Mouse (Mus musculus): Measurements from ENCODE around the gene Trim7. TPM values are rescaled to one million over a fixed set of nuclear protein-coding genes. Genes with fewer than 3 reads are reported as not detected.
A peak's percentile ranks its signal among the peaks of the same experiment; 100 is the strongest.
"Not testable (repeated sequence)": the region's sequence is repeated elsewhere in the genome, so short reads cannot be mapped to it uniquely, and the experiment has no call there.

Gene Trim7
- total RNA-seq, 2 experiments from 2014 or later = 48.2 to 49.7 TPM

DNA sequence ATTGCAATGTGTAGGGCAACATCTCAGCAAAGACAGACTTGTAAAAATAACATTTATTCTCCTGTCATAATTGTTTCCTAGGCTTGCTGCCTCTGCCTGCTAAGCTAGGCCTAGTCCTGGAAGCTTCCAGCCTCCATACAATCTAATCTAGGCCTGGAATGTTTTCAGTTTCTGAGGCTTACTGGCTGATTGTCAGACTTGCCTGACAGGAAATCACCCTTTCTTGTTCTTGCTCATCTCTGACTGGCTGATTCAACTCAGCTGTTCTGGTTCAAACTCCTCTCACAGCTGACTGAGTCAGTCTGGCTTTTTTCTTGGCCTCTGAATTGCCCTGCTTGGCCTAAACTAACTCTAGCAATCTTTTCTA, 5.6 kb upstream of the Trim7 start:
- no peak for DNase-seq
- intact Hi-C loops (cut with DNase I) = no loop called here

DNA sequence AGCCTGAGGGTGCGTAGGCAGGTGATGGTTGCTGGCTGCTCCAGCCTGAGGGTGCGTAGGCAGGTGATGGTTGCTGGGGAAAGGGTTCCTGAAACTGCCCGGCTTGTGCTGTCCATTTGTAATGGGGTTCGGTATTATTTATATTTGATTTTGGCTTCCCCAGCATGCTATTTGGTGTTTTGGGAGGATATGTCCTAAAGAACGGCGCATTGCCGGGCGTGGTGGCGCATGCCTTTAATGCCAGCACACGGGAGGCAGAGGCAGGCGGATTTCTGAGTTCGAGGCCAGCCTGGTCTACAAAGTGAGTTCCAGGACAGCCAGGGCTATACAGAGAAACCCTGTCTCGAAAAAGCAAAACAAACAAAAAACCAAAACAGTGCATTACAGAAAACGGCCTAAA, 4.6 kb upstream of the Trim7 start:
- intact Hi-C loops (cut with DNase I); DNase-seq: not testable (repeated sequence)

DNA sequence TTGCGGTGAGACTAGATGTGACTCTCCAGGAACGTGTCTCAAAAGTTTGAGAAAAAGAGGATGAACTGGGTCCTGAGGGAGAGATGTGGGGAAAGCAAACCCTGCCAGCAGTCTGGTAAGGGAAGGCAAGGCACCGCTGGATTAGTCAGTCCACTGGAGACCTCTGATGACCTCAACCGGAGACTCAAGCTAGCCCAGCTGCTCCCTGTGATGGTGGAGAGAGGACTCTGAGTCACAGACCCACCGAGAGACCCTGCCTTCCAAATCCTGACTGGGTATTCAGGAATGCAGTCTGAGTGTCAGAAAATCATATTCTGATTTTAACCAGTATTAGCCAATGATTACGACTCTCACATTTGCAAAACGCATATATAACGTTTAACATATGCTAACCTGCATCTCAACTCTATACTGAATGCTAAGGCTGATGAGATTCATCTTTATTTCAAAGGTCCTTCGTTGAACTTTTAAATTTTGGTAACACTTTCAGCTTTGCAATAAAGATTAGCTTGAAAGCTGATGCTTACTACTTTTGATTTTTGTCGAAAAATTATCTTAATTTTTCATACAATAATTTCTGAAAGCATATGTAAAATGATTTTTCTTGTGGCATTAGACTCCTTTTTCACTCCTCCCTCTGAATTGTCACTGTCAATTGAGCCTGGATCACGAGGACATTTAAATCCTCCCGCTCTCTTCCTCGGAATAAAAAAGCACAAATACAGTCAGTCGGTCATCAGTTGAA, 3.0 kb upstream of the Trim7 start:
- intact Hi-C loops (cut with DNase I) = no loop called here
- no peak for DNase-seq

DNA sequence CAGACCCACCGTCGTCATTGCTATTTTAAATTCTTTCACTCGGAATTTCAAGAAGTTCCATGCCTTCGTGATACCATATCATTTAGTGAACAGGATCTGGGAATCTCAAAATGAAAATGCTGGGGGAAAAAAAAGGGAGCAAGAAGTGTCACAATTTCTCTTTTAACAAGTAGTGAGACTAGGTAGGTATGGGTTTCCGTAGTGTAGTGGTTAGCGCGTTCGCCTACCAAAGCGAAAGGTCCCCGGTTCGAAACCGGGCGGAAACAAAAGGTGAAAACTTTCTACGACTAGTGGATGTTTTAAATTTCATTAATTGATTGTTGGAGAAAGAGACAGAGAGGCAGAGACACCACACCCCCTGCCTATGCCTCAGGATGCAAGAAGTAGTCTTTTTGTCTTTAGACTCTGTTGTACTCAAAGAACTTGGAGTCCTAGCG, 2.4 kb upstream of the Trim7 start:
- intact Hi-C loops (cut with DNase I) = no loop called here
- peak in 1 of 2 experiments; percentile 39 for DNase-seq

DNA sequence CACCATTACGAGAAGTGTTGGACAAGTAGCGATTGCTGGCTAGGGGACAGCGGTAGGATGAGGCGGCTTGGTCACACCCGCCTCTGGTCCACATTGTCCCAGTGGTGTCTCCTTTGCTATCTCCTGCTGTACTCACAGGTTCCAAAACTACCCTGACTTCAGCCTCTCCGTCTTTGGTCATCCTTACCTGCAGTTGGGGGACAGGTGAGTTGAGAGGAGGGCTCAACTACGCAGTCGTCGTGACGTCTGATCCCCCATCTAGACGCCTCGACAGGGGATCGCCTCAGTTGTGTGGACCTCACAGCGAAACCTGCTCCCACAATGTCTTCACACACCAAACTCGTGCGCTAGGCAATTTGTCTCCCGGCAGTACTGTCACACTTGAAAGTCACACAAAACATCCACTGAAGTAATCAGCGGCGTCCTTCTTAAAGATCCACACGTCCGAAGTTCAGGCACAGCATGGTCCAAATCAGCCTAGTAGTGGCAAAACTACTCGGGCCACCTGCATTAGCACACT, 1.6 kb upstream of the Trim7 start:
- intact Hi-C loops (cut with DNase I) = no loop called here

DNA sequence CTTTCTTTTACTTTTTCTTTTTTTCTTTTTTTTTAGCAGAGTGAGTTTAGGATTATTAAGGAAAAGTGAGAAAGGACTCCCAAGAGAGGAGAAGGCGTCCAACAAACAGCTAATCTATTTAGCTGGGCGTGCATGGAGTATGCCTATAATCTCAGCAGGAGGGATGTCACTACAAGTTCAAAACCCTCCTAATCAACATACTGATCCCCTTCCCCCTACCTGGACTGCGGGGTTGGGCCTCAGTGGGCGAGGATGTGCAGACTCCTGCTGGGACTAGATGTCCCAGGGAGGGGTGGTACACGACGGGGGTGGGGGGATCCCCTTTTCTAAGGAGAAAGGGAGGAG, 784 bp downstream of the Trim7 start:
- intact Hi-C loops (cut with DNase I) = no loop called here
- no peak for DNase-seq

More for the DNA sequence above, 1.6 kb upstream of the Trim7 start:
- DNase-seq = no peak

DNA sequence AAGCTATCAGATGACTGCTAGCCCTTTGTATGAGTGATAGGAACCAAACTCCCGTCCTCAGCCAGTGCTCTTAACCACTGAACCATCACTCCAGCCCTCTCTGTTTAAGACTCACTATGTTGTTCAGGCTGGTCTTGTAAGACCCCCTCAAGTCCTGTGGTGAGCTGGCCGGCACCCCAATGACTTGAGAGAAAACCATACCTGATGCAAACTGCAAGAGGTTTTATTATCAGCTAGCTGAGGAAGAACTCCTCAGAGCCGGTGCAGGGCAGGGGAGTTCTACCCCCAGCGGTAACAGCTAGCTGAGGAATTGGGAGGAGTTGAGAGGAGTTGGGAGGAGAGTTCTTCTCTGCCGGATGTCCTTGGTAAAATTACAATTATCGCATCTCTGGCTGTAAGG, 2.0 kb downstream of the Trim7 start:
- DNase-seq = no peak
- intact Hi-C loops (cut with DNase I) = no loop called here

DNA sequence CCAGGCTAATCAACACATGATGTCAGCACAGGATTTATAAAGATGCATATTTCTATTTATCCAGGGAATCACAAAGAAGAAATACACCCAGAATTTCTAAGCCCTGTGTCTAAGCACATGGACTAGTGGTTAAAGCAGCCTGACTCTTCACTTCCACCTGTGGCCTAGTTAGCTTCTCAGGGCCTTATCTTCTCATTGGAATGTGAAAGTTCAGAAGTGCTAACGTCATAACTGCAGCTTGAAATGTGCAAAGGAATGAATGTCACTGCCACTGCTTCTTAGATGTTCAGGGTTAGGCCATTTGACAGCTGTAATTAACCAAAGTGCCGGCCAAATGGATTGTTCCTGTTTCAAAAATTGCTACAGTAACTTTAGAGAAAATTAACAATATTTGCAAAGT, 4.3 kb downstream of the Trim7 start:
- intact Hi-C loops (cut with DNase I) = no loop called here

DNA sequence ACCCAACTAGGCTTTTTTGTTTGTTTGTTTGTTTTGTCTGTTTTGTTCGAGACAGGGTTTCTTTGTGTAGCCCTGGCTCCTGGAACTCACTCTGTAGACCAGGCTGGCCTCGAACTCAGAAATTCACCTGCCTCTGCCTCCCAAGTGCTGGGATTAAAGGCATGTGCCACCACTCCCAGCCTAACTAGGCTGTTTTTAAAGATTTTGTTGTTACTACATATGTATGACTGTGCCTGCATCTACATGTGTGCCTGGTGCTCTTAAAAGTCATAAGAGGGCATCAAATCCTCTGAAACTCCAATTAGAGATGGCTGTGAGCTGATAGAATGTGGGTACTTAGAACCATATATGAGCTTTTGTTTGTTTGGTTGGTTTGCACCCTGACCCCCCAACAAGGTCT, 5.3 kb downstream of the Trim7 start:
- intact Hi-C loops (cut with DNase I) = no loop called here
- no peak for DNase-seq

More for the DNA sequence above, 4.3 kb downstream of the Trim7 start:
- DNase-seq = no peak

DNA sequence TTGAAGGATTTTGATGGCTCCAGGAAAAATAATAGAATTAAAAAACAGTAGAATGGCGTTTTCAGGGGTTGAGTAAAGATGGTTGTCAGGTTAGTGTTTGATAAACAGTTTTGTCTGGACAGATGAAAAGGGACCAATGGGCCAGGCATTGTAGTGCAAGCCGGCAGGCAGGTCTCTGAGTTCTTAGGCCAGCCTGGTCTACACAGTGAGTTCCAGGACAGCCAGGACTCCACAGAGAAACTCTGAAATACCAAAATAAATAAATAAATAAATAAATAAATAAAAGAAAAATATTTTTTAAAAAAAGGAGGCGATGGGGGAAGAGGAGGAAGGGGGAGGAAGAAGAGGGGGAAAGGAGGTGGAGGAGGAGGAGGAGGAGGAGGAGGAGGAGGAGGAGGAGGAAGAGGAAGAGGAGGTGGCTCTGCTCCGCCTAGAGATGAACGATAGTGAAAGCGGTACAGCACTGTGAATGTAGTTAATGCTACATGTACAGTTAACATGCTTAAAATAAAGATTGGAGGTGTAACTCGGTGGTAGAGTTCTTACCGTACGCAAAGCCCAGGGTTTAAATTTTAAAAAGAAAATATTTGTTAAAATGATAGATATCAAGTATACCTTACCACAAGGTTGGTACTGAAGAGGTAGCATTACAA, 7.3 kb downstream of the Trim7 start:
- intact Hi-C loops (cut with DNase I) = loop anchor here (1.0 kb wide), 1 partner anchor 23 kb away; no protein-coding TSS in a partner anchor
- DNase-seq = no peak

DNA sequence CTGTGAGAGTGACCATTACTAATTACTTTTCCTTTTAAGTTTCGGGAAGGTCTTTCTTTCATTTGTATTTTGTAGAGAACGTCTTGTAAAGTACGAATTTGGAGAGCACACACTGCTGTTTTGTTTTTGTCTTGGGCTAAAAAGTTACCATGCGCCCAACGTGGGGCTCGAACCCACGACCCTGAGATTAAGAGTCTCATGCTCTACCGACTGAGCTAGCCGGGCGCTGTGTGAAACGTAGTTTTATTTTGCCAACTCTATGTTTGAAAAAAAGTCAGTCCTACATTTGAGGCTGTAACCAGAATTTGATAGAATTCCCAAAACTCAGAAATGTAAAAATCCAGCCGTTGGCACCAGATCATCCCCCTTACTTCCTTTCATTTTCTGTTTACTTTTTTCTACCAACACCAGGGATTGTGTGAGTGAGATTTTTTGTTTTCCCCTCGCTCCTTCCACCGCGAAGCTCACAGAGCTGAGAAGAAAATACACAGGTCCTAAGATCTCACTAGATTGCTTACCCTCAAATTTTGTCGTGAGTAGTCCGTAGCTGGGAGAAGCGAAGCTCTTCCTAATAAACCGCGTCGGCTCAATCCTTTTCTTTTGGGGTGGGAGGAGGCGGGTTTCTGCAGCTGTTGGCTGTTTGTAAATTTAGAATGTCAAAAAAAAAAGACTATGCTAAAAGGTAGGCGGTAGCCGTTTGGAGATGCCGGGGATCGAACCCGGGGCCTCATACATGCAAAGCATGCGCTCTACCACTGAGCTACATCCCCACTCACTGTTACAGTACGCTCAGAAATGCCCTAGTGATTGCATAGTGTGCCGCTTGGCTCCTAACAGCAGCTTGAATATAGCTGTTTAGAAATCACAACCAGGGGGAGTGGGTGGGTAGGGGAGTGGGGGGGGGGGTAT, 8.0 kb downstream of the Trim7 start:
- intact Hi-C loops (cut with DNase I) = loop anchor here (1.0 kb wide), 1 partner anchor 22 kb away; no protein-coding TSS in a partner anchor
- peak; percentile 85 to 93 for DNase-seq

DNA sequence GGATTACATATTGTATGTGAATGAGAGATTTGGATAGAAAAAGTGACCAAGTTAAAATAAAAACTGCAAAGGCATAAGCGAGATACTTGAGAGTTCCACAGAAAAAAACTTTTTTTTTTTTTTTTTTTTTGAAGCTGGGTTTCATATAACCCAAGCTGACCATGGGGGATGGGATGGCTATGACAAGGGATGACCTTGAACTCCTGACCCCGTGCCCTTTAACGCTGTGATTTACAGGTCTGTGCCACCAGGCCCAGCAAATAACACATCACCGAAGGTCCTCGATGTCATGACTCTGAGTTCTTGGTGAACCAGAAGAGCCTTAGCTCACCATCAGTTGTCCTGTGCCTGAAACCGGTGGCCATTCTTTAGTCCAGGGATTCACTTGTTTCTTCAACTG, 10.0 kb downstream of the Trim7 start:
- no peak for DNase-seq
- intact Hi-C loops (cut with DNase I) = loop anchor here (2.0 kb wide), 1 partner anchor 17 kb away; no protein-coding TSS in a partner anchor

DNA sequence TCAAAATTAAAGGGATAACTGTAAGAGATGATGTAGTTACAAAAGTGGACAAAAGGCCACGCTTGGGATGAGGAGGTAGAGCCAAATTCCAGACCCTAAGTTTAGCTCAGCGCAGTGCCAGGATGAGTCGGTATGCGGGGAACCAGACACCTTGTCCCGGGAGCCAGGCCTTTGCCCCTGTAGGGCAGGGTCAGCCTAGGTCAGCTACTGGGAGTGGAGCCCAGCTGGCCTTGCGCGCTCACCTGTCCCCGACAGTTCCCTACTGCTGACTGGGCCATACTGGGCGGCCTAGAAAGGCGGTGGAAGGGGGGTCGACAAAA, 11.0 kb downstream of the Trim7 start:
- DNase-seq = peak in 1 of 2 experiments; percentile 75
- intact Hi-C loops (cut with DNase I) = loop anchor here (2.0 kb wide), 1 partner anchor 18 kb away; no protein-coding TSS in a partner anchor

DNA sequence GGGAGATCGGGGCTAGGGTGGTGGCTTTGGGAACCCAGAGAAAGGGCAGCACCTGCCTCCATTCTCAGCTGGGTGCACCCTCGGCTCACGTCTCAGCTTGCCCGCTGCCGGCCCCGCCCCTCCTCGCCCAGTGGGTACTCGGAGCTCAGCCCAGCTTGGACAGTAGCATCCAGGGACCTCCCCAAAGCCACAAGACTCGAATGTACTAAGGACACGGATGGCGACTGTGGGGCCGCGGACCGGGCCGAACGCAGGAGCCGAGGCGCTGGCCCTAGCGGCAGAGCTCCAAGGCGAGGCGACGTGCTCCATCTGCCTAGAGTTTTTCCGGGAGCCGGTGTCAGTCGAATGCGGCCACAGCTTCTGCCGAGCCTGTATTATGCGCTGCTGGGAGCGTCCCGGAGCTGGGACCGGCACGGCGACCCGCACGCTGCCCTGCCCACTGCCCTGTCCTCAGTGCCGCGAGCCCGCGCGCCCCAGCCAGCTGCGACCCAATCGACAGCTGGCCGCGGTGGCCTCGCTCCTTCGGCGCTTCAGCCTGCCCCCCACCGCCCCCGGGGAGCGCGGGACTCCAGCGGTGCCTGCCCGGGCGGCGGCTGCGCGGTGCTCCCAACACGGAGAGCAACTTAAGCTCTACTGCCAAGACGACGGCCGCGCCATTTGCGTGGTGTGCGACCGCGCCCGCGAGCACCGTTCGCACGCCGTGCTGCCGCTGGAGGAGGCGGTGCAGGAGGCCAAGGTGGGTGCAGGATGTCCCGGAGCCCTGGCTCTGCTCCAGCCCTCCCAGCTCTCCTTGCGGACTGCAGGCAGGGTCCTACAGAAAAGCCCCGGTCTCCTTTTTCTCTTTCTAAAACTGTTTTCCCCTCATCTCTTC, 11.6 kb downstream of the Trim7 start:
- DNase-seq = peak; percentile 64 to 67
- intact Hi-C loops (cut with DNase I) = loop anchor here (2.0 kb wide), 1 partner anchor 19 kb away; no protein-coding TSS in a partner anchor

DNA sequence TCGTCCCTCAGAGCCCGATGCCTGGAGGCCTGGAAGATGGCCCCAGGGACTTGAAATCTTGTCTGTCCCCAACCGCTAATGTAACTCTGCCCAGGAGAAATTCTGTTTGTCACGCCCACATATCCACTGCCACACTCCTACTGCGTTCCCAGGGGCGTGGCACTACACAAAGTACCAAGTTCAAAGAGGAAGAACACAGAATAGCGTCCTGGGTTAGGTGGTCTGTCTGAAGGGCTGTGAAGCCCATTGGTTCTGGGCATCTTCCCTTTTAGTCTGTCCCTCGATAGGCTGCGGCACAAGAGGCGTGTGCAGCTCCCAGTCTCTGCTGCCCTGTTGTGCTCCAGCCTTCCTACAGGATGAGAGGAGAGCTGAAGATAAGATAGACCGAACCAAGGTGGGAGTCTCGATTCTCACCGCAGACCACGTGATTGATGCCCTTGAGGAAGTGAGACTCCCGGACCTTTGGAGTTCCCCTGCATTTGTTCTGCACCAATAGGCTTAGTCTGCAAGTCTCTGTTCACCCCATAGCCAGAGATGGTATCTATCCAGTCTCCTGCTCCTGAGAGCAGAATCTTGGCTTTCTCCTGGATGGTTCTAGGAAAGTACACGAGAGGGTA, 12.3 kb downstream of the Trim7 start:
- intact Hi-C loops (cut with DNase I) = no loop called here
- DNase-seq = no peak

DNA sequence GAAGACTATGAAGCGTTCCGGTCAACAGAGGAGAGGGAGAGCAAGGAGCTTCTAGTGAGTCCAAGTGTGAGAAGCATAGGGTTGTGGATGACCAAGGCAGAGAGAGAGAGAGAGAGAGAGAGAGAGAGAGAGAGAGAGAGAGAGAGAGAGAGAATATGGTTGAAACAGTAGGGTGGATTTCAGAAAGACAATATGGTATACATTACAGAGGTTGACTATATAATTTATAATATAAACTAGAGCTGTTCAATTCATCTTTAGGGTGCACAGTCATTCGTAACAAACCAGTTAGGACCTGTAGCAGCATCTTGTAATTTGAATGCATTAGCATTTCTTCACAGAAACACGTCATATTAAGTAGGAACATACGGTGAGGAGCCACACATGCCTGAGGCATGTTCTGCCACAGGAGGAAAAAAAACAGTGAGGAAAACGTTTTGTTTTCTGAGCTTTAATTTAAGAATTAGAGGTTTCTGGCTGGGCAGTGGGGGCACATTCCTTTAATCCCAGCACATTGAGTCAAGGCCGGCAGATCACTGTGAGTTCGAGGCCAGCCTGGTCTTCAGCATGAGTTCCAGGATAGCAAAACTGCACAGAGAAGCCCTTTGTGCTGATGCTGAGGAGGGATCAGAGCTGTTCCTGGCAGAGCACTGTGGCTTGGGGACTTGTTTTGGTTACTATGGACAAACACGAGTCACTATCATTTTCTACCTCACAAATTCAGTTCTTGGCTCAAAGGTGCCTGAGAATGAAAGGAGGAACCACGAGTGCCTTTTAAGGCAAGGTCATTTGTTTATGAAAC, 13.1 kb downstream of the Trim7 start:
- DNase-seq = no peak
- intact Hi-C loops (cut with DNase I) = no loop called here

DNA sequence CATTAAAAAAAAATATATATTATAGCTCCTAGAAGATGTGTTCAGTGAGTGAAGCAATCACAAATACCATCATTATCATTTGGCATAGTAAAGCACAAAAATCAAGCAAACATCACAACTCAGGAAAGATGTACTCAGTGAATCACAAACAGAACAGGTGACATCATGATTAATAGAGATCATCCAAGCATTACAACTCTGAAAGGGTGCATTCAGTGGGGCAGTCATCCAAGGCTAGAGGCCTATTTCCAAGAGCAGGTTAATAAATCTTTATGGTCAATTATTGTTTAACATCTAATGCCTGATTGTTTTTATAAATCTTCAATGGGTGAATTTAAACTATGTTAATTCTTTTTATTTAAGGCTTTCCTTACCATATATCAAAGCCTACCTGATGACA, 14.9 kb downstream of the Trim7 start:
- DNase-seq = no peak
- intact Hi-C loops (cut with DNase I) = no loop called here

DNA sequence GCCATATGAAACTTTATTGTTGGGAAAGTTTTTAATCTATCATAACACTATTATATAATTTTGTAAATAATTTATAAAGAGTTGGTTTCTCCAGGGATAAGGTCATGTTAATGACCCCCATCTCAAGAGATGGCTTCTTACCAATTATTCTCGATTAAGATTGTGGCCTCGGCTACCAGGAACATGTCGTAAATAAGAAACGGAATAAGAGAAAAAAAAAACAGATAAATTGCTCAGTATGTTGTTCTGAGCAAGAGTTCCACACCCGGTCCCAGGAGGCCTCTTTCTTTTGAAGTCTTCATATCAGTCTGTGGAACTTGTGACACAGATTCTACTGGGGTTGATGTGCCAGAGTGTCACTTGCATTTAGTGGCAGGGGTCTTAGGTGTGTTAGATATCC, 15.3 kb downstream of the Trim7 start:
- no peak for DNase-seq
- intact Hi-C loops (cut with DNase I) = no loop called here

DNA sequence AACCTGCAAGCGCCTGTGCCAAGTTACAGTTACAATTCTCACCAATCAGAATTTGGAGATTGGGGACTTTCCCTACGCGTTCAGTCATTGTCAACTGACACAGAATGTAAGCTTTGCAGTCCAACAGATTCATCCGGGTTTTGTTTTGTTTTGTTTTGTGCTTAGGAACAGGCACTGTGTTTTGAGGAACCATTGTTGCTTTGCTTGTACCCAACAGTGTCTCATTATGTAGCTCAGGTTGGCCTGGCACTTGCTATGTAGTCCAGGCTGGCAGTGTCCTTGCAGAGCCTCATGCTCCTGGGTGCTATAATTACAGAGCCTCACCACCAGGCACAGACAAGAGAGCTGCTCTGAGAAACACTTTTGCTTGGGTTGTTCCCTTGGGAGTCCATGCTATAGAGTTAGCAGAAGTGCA, 16.4 kb downstream of the Trim7 start:
- no peak for DNase-seq
- intact Hi-C loops (cut with DNase I) = no loop called here

Measured in gastrocnemius, postnatal 36 days (tissue).